Mouse (Mus musculus): ENCODE measurements at regions not wholly inside any gene's neighbourhood (a gene's known extent, or its start where the extent isn't known, plus 50 kb on each side); places are given as distances from the start of the nearest gene placed in this dataset.

DNA sequence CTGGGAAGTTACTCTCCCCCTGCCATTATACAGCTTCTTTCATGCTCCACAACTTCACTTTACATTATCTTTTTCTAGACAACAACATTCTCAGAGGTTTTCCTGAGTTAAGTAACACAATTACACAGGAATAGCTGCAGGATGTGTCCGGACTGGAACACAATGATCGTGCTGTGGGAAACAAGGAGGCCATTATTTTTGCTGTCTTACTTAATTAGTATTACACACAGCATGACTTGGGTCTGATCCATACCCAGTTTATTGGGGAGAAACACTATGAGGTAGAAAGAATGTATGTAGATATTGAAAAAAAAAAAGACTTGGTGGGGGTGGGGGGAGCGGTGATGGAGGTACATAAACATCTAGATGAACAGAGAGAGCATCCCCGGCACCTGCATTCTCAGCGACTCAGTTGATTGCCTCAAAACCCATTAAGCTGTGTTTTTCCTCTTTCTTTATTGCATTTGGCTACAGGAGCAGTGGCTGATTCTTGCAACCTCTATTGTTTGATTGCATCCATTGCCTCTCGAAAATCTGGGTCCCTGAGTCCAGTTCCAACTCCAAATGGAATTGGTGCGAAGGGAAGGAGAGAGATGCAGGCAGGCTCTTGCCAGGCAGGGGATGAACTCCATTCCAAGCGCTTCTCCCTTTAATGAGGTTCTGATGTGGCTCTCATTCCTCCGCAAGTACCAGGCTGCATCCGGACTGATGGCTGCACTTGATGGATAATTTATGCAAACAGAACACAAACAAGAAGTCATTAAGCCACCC lies 529.8 kb downstream of the Slc4a3 start:
- no peak for DNase-seq (ENCODE audit: low read depth, low spot score)

GRCm38 (mm10) chr1:76080241-76080640 lies 534.2 kb downstream of the Slc4a3 start:
- no peak for DNase-seq (ENCODE audit: low read depth, low spot score)

DNA sequence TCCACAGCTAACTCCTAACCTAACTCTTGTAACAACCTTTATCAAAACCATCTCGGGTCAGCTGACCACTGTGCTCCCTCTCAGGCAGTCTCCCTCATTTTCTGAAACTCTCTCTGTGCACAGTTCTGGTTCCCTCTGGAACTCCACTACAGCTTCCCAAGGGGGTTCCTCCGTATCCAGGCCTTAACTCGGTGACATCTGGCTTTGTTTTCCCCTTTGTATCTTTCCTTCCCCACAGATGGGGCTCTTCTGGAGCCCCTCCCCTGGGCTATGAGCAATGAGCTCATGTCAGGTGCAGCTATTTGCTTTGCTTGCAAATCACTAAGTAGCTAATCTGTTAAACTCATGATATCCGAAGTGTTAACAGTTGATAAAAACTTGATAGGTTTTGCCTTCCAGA lies 535.6 kb downstream of the Slc4a3 start:
- DNase-seq (ENCODE audit: low read depth, low spot score), result no peak

DNA sequence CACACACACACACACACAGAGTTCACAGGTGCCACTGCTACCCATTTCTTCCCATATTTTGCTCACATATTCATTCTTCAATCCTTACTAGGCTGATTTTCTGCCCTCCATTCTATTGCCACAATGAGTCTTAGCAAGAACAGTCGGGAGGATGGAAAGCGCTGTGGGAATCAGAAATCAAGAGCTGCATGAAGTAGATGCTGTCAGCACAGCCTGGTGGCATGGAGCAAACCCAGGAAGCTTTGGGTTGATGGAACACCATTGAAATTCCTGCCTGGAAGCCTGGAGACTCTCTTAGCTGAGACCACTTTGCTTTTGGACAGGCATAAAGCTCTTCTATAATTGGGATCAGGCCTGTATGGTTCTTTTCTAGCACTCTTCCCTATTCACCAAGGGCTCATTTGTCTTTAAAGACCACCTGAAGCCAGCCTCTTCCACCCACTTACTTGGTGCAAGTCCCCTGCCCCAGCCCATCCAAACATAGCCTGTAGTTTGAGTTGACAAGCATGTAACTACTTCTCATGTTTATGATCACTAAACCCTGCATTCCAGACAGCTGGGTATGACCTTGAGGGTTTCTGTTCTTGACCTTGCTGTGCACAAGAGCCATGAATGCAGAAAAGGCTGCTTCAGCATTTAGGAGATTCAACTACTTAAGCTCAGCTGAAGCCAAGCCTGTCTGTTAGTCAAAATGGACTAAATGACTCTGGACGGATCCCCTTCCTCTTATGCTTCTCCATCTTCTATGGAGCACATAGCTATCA lies 537.4 kb downstream of the Slc4a3 start:
- DNase-seq (ENCODE audit: low read depth, low spot score), result no peak

DNA sequence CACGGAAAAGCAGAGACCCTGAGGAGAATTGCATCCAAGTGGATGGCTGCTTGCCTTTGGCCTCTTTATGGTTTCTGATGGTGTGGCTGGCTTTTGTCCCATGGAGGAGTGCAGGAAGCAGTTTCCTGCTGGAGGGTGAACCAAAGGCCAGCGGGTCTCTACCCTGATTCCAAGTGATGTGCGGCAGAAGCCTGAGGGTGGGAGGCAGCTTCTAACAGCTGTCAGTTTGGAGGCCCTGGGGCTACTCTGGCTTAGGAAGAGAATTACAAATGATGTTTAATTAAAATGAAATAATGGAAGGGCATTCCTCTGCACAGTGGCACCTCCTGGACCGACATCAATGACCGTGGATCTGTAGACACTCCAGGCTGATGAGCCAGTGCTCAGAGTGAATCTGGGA lies 545.0 kb downstream of the Slc4a3 start:
- DNase-seq (ENCODE audit: low read depth, low spot score), result no peak

- DNase-seq (ENCODE audit: low read depth, low spot score), result no peak
These were observed 567.2 kb downstream of the Slc4a3 start for GRCm38 (mm10) chr1:76113281-76113680.

DNA sequence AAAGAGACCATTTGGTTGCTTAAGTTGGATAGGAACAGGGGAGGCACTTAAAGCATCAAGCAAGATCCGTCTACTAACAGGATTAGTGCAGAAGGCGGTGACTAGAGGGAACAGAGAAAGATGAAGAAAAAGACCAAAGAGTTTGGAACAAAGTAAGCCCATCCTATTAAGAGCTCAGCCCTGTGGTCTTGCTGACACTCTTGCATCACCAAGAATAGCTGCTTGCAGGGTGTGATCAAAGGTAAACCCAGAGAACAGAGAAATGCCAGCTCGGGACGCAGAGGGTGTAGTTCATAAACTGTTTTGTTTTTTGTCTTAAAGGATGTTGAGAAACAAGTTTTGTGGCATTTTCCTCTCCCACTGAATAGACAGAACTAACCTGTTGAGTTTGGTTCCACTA lies 574.8 kb downstream of the Slc4a3 start:
- DNase-seq (ENCODE audit: low read depth, low spot score), result no peak

DNA sequence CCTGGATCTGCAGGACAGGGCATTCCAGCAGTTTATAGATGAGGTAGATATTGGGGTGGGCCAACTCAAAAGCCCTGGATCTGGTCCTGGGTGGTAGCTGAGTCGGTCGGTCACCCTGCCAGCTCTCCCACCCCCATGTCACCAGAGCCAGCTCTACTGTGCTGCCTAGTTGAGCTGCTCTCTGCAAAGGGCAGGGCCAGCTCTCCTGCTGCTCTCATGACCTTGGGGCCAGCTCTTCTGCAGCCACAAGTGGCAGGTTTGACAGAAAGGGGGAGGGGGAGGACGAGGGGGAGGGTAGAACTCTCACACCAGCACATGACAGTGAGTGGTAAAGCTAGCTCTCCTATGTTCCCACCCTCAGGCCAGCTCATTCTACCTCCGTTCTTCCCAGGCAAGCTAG lies 584.3 kb downstream of the Slc4a3 start:
- no peak for DNase-seq (ENCODE audit: low read depth, low spot score)

DNA sequence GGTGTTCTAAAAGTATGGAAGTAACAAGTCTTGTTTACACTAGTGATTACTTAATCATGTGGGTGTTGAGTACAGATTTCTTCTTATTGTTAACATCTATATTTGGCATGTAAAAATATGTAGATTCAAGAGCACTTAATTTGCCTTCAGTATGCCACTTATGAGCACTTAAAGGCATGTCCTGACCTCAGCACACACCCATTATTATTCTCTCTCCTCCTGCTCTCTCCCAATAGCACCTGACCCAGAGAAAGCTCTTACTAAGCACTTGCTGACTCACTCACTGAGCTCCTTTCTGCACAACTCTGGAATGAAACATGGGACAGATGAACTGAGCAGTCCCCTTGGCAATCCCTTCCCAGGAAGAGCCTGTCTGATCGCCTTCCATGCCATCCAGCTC lies 590.7 kb downstream of the Slc4a3 start:
- DNase-seq (ENCODE audit: low read depth, low spot score), result no peak

DNA sequence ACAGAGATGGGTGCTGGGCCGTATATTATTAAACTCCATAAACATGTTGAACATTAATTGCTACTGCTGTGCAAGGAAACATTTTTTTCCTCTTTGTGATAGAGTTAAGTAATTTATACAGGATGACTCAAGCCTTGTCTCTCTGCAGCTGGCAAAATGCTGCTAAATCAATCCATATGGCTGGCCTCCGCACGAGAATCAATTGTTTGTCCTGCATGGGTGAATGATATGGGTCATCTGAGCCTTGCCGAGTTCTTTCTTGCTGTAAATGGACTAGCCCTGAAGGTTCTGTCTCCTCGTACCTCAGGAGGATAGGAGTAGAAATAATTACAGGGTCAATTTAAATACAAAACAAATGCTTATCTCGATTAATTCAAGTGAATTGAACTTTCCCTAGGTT lies 591.6 kb downstream of the Slc4a3 start:
- DNase-seq (ENCODE audit: low read depth, low spot score), result no peak

DNA sequence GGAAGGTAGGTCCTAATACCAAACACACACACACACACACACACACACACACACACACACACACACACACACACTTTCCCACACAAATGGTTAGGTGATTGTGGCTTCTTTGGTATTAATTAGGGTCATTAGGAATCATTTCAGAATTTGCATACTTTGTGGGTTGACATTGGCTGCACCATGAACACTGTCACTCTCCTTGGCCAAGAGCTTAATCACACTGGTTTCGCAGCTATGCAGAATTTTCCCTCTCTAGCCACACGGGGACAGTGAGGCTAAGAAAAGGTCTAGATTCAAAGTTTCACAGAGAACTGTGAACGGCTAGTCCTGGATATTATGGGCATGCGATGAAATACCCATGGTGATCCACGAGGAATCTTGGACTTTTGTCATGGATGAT lies 597.5 kb downstream of the Slc4a3 start:
- no peak for DNase-seq (ENCODE audit: low read depth, low spot score)

DNA sequence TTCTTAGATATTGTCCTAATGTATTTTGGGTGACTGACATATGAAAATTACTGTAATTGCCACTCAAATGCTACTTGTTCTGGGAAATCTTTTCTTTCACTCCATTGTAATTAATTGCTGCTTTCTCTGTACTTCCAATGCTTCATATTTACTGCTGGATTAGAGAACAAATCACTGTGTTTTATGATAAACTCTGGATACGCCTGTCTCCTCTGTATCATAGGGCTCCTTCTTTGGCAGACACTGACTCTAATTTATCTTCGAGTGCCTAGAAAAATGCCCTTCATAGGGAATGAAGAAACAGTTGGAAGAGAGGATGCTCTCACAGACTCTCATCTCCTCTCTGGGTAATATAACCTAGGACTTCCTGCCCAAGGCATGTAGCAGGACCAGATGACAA lies 602.9 kb downstream of the Slc4a3 start:
- no peak for DNase-seq (ENCODE audit: low read depth, low spot score)

- no peak for DNase-seq (ENCODE audit: low read depth, low spot score)
These were observed 610.2 kb downstream of the Slc4a3 start for GRCm38 (mm10) chr1:76156291-76156690.

DNA sequence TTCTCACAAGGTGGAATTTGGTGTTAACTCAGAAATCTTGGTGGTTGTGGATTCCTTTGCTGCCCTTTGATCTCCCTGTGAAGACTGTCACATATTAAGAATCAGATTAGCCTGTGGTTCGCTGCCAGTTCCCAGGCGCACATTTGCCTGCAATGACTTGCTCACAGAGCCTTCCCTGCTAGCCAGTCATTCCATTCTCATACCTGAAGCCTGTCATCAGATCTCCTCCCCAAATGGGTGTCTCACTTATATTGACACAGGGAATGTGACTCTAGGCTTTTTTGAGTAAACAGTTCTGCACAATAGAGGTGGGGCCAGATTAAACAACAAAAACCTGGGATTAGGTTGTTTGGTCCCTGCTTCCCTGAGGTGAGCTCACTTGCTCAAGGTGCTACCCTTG lies 621.4 kb downstream of the Slc4a3 start:
- no peak for DNase-seq (ENCODE audit: low read depth, low spot score)

DNA sequence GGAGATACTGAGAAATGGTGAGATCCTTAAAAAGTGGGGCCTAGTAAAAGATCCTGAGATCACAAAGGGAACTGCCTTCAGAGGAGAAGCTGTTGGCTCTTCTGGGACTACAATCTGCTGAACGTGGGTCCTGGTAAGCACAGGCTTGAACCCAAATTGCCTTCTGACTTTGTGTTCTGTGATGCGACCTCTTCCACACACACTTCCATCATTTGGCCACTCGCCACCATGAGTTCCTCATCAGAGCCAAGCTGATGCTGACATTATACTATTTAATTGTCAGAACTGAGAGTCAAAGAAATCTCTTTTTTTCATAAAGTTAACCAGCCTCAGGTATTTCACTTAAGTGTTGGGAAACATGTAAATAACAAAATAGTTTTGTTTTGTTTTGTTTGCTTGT lies 635.1 kb downstream of the Slc4a3 start:
- no peak for DNase-seq (ENCODE audit: low read depth, low spot score)

GRCm38 (mm10) chr1:76194844-76195243 lies 648.8 kb downstream of the Slc4a3 start:
- no peak for DNase-seq (ENCODE audit: low read depth, low spot score)

DNA sequence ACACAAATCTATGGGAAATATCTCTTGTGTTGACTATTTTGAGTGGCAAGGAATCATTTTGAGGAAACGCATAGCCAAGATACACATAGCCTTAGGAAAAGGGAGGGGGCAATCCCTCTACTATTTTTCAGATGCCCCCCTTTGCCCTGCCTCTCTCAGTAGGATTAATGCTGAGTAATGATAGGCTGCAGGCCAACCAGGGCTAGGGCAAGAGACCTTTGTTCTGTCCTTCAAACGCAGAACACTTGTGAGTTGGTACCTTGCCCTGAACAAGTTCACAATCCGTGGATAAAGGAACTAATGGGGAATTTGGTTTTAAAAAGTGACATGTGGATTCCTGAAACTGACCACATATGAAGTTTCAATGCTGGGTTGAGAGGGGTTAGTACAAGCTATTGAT lies 651.6 kb downstream of the Slc4a3 start:
- DNase-seq (ENCODE audit: low read depth, low spot score), result no peak

- DNase-seq (ENCODE audit: low read depth, low spot score), result no peak
These were observed 654.8 kb downstream of the Slc4a3 start for GRCm38 (mm10) chr1:76200906-76201305.

DNA sequence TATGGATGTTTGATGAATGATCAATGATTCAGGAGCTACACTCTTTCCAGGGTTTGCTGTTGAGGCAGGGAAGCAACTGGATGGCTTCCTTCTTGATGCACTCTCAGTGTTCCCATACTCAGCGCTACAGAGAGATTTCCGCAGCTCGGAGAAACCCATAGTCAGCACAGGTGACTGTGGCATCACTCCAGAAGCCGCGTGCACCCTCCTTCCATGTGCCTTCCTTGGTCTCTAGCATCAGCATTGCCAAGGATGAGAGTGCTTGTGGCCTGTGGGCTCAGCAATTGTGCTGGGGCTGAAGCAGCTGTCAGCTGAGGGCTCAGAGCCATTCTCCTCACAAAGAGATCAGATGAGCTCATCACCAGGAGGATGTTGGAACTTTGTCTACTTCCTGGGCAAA lies 666.4 kb downstream of the Slc4a3 start:
- no peak for DNase-seq (ENCODE audit: low read depth, low spot score)

DNA sequence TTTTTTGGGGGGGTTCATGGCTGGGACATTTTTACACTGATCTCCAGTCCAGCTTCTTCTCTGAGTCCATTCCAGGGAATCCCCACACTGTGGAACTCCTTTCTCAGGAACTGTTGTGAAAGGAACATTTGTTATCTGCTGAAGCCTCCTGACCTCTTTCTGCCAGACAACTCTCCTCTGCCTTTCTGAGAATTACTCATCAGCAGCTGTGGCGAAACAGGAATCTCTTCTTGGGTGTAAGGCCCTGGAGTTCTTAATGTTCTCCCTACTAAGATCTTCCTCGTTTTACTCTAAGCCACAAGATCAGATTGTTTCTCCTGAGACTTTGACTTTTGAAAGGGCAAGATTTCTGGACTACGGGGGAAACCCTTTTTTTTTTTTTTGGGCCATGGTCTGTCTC lies 698.7 kb downstream of the Slc4a3 start:
- DNase-seq (ENCODE audit: low read depth, low spot score), result no peak

GRCm38 (mm10) chr1:76246181-76246796 lies 700.2 kb downstream of the Slc4a3 start:
- DNase-seq (ENCODE audit: low read depth, low spot score), result no peak

- no peak for DNase-seq (ENCODE audit: low read depth, low spot score)
These were observed 701.1 kb downstream of the Slc4a3 start for GRCm38 (mm10) chr1:76247126-76247525.

DNA sequence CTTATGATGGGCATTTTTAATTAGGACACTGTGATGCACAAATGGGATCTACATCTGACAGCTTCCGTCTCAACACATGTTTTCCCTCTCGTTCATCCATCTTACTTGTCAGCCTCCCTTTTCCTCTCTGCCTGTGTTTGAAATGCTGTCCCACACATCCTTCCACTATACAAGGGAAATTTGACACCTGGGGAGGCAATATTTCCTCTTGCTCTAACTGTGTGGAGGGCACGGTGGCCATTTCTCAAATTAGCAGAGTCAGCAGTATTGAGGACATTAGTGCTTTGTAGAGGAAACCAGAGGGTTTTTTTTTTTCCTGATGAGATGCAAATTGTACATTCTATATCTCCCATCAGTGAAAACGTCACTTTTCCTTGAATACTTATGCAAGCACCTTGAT lies 712.2 kb downstream of the Slc4a3 start:
- no peak for DNase-seq (ENCODE audit: low read depth, low spot score)
